Mouse (Mus musculus) WW6 (cell line): ENCODE measurements around the gene Fam222b.
"Not testable (repeated sequence)": the region's sequence is repeated elsewhere in the genome, so short reads cannot be mapped to it uniquely, and the experiment has no call there.

Experiments used
- DNase-seq: peaks from one replicate; pipeline ENCODE4 v3.0.0-alpha.2; 2013; ENCODE audit warnings: low read depth, low spot score

Gene Fam222b

DNA sequence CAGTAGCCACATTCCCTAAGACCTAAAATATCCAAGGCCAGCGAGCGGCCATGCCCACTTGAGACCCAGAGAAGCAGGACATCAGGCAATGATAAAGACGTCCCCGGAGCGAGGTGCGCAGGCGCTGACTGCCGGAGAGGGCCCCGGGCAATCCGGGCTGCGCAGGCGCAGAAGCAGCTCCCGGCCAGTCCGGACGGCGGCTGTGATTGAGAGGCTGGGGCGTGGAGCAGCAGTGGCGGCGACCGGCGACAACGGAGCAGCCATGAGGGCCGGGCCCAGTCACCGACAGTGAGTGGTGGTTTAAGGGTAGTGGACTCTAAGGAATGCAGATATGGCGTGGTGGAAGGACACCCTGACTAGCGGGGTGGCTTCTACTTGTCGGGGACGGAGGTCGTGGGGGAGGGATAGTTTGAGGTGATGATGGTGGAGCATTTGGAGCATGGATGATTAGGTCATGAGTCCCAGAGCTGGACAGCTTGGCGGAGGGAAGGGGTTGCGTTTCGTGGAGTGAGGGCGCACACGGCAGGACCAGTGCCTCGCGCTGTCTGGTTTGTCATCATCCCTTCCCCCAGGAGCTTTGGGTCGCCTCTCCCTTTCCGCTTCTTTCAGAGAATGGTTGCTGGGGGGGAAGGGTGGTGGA lies at the start of gene Fam222b:
Fam222b (plus strand) TSS at position 157 of the 640 bp plus-strand sequence.
- DNase-seq = peak; percentile 83

GRCm38 (mm10) chr11:78044758-78045251 lies 49.7 kb upstream of the Fam222b start:
- DNase-seq = no peak

DNA sequence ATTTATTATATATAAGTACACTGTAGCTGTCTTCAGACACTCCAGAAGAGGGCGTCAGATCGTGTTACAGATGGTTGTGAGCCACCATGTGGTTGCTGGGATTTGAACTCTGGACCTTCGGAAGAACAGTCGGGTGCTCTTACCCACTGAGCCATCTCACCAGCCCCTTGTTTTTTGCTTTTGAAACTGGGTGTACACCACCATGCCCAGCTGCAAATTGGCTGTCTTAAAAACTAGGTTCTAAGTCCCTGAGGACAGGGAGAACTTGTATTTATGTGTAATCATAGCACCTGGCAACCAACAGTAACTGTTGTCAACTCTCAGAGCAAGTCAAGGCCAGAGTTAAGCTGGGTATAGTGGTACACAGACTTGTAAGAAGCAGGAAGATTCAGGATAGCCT lies 45.8 kb upstream of the Fam222b start:
- DNase-seq = not testable (repeated sequence)

- DNase-seq = no peak
Observed at GRCm38 (mm10) chr11:78053078-78053477, 41.4 kb upstream of the Fam222b start.

- DNase-seq = no peak
Observed at GRCm38 (mm10) chr11:78056946-78057345, 37.5 kb upstream of the Fam222b start.

DNA sequence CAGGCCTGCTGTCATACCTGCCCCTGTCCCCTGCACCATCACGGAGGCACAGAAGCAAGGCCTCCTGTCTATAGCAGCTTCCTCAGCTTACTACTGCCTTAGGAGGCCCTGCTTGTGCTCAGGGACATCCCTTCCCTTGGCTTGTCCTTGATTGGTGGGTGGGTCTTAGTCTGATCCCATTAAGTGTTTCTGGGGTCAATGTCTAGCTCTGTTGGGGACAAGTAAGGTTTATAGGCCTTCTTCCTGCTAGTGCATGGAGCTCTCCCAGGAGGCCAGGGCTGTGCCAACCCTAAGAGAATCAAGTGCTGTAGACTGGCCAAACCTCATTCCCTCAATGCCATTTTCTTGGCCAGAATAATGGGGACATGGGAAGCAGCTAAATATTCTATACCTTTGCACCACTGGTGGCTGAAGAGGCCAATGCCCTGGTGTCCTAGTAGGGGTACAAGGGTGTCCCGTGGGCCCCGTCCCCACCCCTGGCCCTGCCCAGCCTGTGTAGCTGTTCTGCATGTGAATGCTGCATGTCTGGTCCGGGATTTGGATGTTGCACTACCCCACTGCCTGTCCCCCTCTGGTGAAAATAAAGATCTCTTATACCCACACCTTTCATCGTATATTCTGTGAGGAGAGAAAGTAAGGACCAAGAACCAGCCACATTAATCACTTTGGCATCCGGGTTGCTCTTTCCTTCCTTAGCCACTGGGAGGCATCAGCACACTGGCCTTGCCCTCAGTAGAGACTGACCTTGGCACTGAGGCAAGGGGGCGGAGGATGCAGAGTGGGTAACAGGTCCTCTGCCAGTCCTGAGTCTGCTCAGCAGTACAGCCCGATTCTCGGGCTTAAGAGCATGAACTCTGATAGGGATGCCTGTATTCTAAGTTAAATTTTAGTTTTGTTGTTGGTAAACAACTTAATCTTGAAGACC lies 34.4 kb upstream of the Fam222b start:
- DNase-seq = no peak

GRCm38 (mm10) chr11:78062563-78062962 lies 31.9 kb upstream of the Fam222b start:
- no peak for DNase-seq

- no peak for DNase-seq
Observed at GRCm38 (mm10) chr11:78065906-78066305, 28.6 kb upstream of the Fam222b start.

GRCm38 (mm10) chr11:78066641-78067040 lies 27.8 kb upstream of the Fam222b start:
- DNase-seq = no peak

GRCm38 (mm10) chr11:78067566-78067965 lies 26.9 kb upstream of the Fam222b start:
- no peak for DNase-seq

DNA sequence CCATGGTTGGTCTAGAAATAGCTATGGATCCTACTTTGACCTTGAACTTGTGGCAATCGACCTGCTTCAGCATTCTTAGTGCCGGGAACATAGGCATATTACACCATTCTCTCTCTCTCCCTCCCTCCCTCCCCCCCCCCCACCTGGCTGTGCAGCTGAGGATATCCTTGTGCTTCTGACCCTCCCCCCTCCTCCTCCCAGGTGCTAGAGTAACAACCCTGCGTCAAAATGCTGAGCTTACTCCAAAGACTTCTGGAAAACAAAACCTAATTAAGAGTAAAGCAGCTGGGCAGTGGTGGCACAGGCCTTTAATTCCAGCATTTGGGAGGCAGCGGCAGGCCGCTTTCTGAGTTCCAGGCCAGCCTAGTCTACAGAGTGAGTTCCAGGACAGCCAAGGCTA lies 25.3 kb upstream of the Fam222b start:
- DNase-seq = no peak

DNA sequence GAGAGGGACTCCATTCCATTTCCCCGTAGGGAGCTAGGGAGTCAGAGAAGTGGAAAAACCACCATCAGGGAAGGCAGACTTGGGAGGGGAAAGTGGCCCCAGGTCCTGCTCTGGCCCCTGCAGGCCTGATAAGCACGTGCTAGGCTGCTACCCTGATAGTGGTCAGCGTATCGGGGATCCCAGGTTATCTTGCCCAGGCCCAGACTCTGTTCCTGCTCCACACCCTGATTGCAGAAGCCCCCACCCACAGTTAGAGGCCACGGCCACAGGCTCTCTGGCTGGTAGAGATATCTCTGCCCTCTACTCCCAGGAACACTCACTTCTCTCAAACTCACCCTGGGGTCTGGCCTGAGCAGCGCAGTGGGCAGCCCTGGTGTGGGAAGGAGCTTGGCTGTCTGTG lies 24.8 kb upstream of the Fam222b start:
- DNase-seq = no peak

- DNase-seq = no peak
Observed at GRCm38 (mm10) chr11:78071938-78072337, 22.5 kb upstream of the Fam222b start.

- no peak for DNase-seq
Observed at GRCm38 (mm10) chr11:78072425-78073130, 21.9 kb upstream of the Fam222b start.

DNA sequence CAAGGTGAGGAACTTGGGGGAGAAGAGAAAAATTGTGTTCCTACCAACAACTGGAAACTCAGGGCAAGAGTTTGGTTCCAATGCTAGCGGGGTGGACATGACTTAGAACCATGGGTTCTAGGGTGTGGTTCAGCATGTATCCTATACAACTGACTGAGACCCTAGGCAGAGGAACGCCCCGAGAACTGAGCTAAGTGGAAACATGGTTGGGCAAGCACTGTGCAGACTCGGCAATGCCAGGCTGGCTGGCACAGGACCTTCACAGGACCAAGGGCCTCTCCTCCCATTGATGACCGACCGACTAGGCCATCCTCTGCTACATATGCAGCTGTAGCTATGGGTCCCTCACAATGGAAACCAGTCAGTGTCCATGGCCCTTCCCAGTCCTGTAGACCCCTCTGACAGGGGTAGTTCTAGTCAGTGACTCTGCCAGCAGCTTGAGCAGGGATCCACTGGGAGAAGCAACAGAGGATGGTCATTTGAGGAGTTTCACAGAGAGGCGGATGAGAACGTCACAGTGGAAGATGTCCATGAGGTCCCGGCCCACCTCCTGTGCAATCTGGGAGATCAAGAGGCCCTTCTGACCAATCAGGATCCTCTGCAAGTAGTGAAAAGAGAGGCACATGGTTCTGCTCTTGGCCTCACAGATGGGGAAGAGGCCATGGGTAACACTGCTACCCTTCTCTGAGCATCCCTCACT lies 20.7 kb upstream of the Fam222b start:
- DNase-seq = no peak

DNA sequence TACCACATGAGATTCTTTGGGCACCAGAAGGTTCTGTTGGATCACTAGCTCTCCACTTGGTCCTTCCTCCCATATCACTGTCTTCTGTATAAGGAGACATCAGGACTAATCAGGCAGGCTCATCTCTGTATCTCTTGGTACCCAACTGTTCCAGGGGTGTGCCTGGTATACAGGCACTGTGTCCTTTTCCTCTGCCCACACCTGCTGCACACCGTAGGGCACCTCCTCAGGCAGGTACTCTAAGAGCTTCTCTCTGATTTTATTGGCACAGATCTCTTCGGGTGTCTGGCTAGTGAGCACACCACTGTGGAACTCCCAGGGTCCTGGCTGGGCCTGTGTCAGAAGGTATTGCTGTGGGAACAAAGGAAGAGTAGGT lies 20.2 kb upstream of the Fam222b start:
- DNase-seq = no peak

DNA sequence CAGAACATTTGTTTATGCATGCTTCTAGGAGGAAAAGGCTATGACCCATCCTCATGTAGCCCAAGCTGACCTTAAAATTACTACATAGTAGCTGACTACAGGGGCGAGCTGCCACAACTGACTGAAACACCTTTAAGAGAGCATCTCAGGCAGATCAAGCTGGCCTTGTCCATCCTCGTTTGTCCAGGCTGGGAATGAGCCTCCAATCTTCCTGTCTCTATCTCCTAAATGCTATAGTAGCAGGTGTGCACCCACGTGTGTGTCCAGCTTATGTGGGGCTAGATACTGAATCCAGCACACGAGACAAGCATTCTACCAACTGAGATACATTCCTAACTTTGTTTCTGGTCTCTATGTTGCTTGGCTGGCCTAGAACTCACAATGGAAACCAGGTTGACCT lies 19.8 kb upstream of the Fam222b start:
- DNase-seq = no peak

GRCm38 (mm10) chr11:78079961-78080921 lies 14.2 kb upstream of the Fam222b start, which contains the start of gene Eral1:
Gene Eral1, minus strand, starts transcription at chr11:78080383.
- peak; percentile 75 for DNase-seq

GRCm38 (mm10) chr11:78083595-78083994 lies 10.9 kb upstream of the Fam222b start:
- no peak for DNase-seq

DNA sequence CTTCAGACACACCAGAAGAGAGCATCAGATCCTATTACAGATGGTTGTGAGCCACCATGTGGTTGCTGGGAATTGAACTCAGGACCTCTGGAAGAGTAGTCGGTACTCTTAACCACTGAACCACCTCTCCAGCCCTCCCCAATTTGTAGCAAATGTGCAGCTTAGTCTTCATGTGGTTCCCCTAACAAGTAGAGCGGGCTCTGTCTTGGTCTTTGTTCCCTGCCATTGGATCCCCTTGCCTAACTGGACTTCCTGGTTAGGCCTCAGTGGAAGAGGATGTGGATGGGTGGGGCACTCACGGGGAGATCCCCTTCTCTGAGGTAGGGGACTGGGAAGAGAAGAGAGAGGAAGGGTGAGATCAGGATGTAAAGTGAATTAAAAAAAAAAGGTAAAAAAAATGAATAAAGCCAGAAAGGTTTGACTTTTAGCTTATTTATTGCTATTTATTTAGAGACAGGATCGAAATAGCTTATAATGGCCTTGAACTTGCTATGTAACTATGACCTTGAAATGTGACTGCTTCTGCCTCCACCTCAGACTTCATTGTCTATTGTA lies 7.5 kb upstream of the Fam222b start:
- DNase-seq = no peak
